Mouse (Mus musculus): Measurements from ENCODE around the gene Adam12.
"Not testable (repeated sequence)": the region's sequence is repeated elsewhere in the genome, so short reads cannot be mapped to it uniquely, and the experiment has no call there.

Adam12 gene

GRCm38 (mm10) chr7:133931481-133931880 is 300.5 kb downstream of the Adam12 start:
- no peak for DNase-seq (ENCODE audit: low spot score)

GRCm38 (mm10) chr7:133928981-133929380 is 303.0 kb downstream of the Adam12 start:
- DNase-seq (ENCODE audit: low spot score), result no peak

- no peak for DNase-seq (ENCODE audit: low spot score)
These were observed 306.2 kb downstream of the Adam12 start for GRCm38 (mm10) chr7:133925771-133926170.

- DNase-seq (ENCODE audit: low spot score), result no peak
These were observed 308.0 kb downstream of the Adam12 start for GRCm38 (mm10) chr7:133923994-133924393.

GRCm38 (mm10) chr7:133921291-133921690 is 310.7 kb downstream of the Adam12 start:
- no peak for DNase-seq (ENCODE audit: low spot score)

- DNase-seq (ENCODE audit: low spot score), result no peak
These were observed 311.2 kb downstream of the Adam12 start for GRCm38 (mm10) chr7:133920724-133921123.

GRCm38 (mm10) chr7:133919918-133920317 is 312.0 kb downstream of the Adam12 start:
- no peak for DNase-seq (ENCODE audit: low spot score)

GRCm38 (mm10) chr7:133919306-133919705 is 312.6 kb downstream of the Adam12 start:
- no peak for DNase-seq (ENCODE audit: low spot score)

GRCm38 (mm10) chr7:133916230-133916629 is 315.7 kb downstream of the Adam12 start:
- no peak for DNase-seq (ENCODE audit: low spot score)

GRCm38 (mm10) chr7:133911881-133912280 is 320.1 kb downstream of the Adam12 start:
- DNase-seq (ENCODE audit: low spot score), result no peak

GRCm38 (mm10) chr7:133909833-133910375 is 322.0 kb downstream of the Adam12 start:
- DNase-seq (ENCODE audit: low spot score), result no peak

- DNase-seq (ENCODE audit: low spot score), result no peak
These were observed 323.0 kb downstream of the Adam12 start for GRCm38 (mm10) chr7:133908966-133909365.

GRCm38 (mm10) chr7:133899391-133899790 is 332.6 kb downstream of the Adam12 start:
- DNase-seq (ENCODE audit: low spot score), result no peak

- DNase-seq (ENCODE audit: low spot score), result no peak
These were observed 340.1 kb downstream of the Adam12 start for GRCm38 (mm10) chr7:133891796-133892195.

GRCm38 (mm10) chr7:133891298-133891697 is 340.6 kb downstream of the Adam12 start:
- DNase-seq (ENCODE audit: low spot score), result no peak

GRCm38 (mm10) chr7:133889986-133890385 is 342.0 kb downstream of the Adam12 start:
- DNase-seq (ENCODE audit: low spot score), result no peak

GRCm38 (mm10) chr7:133888926-133889920 is 342.7 kb downstream of the Adam12 start:
- no peak for DNase-seq (ENCODE audit: low spot score)

GRCm38 (mm10) chr7:133884759-133885431 is 347.1 kb downstream of the Adam12 start:
- not testable (repeated sequence) for DNase-seq (ENCODE audit: low spot score)

- no peak for DNase-seq (ENCODE audit: low spot score)
These were observed 352.2 kb downstream of the Adam12 start for GRCm38 (mm10) chr7:133879761-133880160.

- DNase-seq (ENCODE audit: low spot score), result no peak
These were observed 355.2 kb downstream of the Adam12 start for GRCm38 (mm10) chr7:133876646-133877342.

- no peak for DNase-seq (ENCODE audit: low spot score)
These were observed 355.8 kb downstream of the Adam12 start for GRCm38 (mm10) chr7:133876139-133876538.

- no peak for DNase-seq (ENCODE audit: low spot score)
These were observed 359.2 kb downstream of the Adam12 start for GRCm38 (mm10) chr7:133872701-133873100.

Data from T-cell, adult 2 months (primary cell).